Mouse (Mus musculus): Measurements from ENCODE around the gene Rbms3.

Gene Rbms3

DNA sequence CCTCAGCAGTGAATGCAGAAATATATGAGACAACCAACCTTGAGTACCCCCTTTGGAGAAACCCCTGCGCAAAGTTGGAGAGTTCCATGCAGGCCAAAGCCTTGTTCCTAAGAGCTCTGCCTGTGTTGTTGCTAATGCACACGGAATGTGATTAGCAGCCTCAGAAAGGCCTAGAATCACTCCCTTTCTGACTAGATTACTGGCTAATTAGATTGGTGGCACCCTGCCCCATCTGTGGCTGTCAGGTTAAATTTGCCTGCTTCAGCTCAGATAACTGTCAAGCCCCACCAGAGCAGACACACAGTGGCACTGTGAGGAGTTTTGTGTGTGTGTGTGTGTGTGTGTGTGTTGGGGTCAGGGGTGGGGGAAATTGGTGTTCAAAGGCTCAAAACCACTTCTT, 724.1 kb downstream of the Rbms3 start:
- peak in 1 of 2 experiments; percentile 55 for DNase-seq (ENCODE audit: low spot score in 2 of 2)

DNA sequence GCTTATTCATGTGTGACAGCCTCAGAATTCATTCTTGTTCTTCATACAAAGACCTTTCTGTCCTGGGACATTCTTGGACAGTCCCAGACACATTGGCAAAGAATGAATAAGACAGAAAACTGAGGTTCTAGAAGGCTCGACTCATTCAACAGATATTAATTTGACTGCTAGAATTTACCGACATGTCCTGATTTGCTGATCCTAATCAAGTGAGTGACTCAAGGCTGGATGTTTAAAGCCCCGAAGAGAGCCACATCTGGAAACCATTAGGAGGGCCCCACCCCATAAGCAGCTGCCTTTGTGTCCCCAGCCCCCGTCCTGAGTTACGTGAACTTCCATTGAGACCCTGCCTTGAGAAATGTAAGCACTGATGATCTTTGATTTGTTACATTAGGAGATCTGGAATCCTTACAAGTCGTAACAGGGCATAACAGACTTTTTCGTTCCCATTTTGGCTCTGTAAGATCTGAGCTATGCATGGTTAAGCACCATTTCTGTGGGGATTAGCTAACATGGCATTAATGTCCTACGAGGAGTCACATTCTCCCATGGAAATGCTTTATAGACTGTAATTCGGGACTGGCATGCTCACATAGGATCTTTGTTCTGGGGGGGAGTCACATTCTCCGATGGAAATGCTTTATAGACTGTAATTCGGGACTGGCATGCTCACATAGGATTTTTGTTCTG, 726.3 kb downstream of the Rbms3 start:
- no peak for DNase-seq (ENCODE audit: low spot score in 2 of 2)

DNA sequence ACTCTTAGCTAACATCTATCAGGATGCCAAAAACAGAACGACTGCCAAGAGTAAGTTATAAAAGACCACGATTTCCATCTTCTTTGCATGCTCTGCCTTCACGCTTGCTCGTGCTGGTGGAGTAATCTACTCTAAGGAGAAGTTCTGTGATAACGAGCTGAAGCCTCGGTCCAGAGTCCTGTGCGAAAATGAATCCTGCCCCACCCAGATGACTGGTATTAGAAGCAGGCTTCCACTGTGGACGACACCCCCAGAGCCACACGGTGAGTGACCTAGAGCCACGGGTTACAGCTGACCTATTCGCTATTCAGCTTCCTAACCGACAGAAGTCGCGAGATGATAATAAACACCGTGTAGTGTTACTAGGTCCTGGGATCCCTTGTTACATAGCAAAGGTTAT, 730.3 kb downstream of the Rbms3 start:
- no peak for DNase-seq (ENCODE audit: low spot score in 2 of 2)

DNA sequence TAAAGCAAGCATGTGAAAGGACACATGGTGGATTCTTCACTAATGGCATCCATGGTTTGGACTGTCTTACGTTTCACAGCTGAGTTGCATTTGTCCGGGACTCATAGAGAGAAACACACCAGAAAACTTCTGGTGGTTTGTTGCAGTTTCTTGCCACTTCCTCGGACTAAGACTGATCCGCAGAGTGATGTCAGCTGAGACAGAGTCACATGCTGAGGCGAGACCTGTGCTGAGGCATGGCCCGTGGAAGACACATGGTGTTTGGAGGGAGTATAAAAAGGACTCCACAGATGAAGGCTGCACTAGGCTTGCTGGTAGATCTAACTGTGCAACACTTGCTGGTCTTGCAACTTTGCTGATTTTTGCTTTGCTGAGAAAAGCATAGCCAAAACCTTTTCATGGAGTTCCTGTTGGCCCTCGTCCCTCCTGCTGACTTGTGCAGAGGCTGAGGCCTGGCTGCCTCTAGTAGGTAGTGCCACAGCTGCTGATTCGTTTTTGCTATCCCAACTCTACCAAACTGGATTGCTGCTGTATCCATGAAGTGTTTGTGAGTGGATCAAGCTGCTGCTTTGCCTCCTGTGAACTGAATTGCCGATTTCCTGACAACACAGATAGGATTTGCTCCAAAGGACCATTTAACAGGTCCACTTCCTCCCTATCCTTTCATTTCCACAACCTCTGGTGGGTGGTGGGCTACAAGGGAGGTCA, 742.6 kb downstream of the Rbms3 start:
- no peak for DNase-seq (ENCODE audit: low spot score in 2 of 2)

DNA sequence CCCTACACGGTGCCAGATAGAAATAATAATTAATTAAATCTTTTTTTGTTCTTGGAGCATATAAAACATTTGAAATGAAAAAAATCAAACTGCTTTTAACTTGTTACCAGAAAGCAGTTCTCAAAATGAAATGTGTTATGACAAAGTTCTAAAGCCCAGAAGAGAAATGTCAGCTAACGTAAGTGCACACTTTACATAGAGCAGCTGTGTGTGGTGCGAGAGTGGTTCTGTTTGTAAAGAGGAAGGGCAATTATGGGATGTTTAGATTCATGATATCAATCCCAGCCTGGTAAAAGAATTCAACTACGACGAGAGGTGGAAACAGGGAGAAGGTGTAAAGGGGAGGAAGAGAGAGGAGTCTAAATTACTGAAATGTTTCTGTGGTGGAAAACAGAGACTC, 744.1 kb downstream of the Rbms3 start:
- DNase-seq (ENCODE audit: low spot score in 2 of 2) = no peak

DNA sequence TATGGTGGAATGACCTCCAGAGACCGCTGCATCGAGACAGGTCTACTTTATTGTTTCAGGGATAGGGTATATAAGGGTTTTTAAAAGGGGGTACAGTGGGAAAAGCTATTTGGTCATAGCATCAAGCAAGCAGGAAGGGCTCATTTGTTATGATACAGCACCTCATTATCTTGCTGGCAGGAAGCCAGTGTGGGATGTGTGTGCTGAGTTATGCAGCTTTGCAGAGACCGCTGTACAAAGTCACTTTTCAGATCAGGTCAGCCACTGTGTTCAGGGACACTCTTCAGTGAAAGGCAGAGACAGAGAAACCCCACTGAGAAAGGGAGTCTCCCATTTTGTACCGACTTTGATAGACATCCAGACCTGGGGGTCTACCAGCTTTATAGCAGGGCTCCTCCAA, 749.2 kb downstream of the Rbms3 start:
- no peak for DNase-seq (ENCODE audit: low spot score in 2 of 2)

DNA sequence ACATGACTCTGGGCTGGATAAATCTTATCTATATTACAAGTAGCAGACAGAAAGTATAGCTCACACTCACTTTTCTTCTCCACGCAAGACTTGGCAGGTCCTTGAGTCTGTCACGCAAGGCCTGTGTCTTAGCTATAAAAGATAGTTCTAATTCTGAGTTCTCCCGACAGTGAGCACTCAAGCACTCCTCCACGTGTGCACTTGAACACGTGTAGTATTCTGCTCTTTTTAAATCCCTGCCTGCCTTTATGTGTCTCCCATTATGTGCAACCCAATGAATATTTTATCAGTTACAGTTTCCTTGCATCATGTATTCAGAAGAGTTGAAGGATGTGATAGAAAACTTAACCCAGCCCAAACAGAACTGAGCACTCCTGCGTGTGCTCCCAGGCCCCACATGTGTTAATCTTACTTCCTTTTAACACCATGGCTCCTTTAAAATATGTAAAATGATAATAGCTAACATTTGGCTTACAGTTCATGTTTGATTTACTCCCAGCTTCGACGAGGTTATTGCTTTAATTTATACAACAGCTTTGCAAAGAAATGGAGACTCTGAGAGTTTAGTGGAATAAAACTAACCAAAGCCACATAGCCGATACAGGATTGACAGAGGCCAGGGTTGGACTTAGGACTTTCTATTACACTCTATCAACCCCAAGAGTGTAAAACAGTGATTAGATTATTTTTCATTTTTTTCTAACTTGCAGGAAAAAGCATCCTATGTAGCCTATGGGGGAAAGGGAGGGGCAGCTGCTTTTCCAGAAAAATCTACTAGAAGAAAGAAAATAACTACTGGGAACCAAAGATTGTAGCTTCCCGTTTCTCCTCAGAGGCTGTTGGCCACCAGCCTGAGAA, 749.9 kb downstream of the Rbms3 start:
- no peak for DNase-seq (ENCODE audit: low spot score in 2 of 2)

DNA sequence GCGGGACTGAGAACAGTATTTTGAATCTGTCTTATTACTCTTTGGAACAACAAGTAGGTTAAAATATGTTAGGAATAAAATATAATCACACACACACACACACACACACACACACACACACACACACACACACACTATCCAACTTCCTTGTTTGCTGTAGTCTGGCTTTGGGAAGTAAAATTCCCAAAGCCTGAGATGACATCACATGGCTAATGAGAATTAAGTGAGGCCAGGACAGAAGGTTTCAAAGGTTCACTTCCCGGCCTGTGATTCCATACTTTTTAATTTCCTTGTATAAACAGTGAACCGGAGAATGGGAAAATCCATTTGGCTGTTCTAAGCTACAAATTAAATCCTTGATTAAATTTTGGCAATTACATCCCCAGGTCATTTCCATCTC, 752.9 kb downstream of the Rbms3 start:
- no peak for DNase-seq (ENCODE audit: low spot score in 2 of 2)

DNA sequence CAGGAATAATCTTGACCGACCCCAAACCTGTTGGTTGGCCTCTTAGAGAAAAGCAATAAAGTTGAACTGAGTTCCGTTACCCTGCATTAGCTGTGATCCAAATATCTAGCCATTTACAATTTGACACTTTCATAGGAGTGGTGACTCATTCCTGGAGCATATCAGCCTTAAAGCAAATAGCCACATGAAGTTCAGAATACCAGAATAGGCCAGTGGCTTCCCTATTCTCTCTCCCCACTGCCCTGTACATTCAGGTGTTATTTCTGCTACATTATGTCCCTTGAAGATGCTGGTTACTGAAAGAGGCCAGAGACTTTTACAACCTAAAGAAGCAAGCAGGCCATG, 755.8 kb downstream of the Rbms3 start:
- DNase-seq (ENCODE audit: low spot score in 2 of 2) = no peak

DNA sequence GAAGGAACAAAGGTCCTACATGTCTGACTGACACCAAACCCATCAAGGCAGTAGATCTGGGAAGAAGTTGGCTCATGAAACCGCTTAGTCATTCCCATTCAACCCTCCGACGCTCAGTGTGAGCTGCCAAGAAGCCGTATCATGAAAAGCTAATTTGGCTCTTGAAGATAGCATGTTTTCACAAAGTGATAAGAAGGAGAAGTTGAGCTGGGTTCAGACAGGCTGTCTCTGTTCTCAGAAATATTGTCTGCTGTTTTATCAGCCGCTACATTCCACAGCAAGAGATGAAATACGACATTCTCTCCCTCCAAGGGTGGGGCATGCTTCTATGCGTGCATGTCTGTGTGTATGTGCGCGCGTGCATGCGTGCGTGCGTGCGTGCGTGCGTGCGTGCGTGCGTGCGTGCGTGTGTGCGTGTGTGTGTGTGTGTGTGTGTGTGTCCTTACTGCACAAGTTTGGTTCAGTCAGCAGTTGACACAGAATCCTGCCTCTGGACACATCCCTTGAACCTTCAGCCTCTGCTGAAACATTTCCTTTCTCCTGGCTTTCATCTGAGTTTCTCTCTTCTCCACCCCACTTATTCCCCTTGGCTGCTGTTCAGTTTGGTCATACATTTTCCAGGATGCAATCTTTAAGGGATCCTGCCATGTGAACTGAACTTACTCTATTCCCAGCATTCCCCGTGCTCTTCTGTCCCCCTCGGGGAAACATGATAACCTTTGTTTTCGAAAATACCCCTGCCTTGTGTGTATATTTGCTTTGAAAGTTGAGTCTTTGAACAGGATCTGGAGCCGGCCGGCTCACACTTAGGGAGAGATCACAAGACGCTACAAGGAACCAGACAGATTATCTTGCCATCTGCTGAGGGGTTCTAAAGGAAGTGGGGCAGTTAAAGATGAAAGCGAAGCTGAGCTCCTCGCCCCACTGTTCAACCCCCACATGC, 756.4 kb downstream of the Rbms3 start:
- no peak for DNase-seq (ENCODE audit: low spot score in 2 of 2)

DNA sequence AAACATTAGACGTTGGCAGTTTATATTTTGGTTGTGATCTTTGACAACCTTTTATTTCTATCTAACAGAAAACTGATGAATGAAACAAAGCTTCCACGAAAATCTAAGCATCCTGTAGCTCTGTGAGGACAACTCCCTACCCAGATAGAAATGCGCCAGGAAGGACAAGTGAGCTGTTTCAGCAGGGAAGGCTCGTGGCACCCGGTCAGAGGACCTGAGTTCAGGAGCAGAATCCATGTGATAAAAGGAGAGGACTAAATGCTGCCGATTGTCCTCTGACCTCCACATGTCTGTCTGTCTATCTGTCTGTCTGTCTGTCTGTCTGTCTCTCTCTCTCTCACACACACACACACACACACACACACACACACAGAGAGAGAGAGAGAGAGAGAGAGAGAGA, 757.4 kb downstream of the Rbms3 start:
- no peak for DNase-seq (ENCODE audit: low spot score in 2 of 2)

DNA sequence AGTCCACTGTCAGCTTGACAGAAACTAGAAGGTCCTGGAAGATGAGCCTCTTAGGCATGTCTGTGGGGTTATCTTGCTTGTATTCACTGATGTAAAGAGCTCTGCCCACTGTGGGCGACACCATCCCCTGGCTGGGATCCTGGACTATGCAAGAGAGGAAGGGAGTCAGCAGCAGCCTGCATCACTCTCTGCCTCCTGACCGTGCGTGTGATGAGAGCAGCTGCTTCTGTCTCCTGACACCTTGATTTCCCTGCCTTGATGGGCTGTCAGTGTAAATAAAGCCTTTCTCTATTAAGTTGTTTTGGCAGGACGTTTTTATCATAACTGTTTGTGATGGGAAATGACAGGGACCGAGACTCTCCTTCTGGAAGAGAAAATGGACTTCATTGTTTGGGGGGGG, 758.1 kb downstream of the Rbms3 start:
- no peak for DNase-seq (ENCODE audit: low spot score in 2 of 2)

DNA sequence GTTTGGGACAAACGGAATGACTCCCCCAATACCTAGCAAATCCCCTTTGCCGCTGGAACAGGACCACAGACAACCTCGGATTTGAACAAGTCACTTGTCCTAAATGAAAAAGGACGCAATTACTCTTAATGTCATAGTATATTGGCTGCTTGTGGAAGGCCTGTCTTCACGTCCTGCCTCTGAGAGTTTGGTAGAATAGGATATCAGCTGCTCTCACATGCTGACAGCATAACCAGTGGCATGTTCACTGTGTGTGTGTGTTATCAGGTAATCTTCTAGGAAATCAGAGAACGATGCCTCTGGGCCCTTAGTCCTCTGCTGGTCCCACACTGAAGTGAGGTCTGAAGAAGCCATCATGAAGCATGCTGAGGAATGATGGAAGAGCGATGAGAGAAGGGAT, 763.7 kb downstream of the Rbms3 start:
- no peak for DNase-seq (ENCODE audit: low spot score in 2 of 2)

DNA sequence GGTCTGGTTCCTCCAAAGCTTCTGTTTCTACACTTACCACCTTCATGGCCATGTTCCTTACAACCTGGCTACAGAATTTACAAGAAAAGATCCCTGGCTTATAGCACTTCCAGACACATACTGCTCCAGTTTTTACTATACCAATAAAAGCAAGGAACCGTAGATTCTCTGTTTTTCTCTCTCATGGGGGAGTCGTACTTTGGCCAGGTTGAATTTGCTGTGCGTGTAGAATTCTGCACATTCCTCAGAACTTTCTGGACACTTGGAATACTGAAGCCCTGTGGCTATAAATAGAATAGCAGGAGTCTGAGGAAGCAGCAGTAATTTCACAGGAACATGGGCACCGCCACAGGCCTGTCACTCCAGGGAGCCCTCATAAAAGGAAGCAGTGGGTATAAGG, 766.1 kb downstream of the Rbms3 start:
- DNase-seq (ENCODE audit: low spot score in 2 of 2) = no peak

DNA sequence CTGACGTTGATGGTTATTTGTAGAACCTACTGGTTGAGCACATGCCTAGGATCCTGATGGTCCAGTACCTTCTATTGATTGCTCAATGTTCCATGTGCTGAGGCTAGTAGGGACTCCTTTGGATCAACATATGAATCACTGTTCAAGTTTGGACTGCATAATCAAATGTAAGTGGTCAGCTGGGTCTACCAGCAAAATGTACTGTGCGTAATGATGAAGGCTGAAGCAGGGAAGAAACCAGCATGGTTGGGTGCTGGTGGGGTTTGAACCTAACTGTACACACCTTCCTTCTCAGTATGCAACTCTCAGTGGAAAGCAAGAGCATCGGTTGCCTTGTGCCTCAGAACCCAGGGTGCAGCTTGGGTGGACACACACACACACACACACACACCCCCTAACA, 767.4 kb downstream of the Rbms3 start:
- no peak for DNase-seq (ENCODE audit: low spot score in 2 of 2)

DNA sequence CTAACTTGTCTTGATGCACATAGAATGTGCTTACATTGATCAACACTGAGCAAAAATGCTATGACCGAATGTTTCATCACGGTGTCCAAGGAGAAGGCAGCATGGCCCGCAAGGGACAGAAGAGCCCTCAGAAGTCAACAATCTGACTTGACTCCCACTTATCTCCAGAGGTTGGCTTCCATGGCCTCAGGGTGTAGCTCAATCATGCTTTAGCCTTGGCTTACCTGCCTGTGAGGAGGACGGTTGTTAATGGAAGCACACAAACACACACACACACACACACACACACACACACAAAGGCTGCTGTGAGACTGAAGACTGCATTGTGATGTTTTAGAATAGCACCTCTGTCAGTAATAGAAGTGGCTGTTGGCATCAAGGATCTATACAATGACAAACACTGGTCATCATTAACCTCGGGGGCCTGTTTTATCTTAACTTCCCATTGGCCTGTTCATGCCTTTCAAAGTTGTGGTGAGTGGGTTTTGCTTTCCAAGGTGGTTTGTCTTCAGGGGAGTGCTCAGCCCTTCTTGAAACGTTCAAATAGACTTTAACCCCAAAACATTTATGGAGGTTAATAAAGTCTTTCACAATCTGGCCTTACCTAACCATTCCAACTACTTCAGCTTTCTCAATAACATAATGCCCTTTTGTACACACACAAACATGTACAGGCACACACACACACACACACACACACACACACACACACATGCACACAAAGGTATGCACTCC, 771.7 kb downstream of the Rbms3 start:
- no peak for DNase-seq (ENCODE audit: low spot score in 2 of 2)

DNA sequence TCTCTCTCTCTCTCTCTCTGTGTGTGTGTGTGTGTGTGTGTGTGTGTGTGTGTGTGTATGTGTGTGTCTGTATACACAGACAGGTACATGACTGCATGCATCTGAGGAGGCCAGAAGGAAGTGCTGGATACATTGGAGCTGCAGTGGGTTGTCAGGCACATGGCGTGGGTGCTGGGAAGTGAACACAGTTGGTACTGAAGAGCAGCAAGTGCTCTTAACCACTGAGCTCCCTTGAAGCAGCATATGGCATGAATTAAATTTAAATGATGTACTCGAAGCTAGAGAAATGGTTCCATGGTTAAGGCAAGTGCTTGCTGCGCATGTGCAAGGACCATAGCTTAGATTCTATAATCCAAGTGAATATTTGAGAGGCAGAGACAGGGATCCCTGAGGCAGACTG, 772.6 kb downstream of the Rbms3 start:
- DNase-seq (ENCODE audit: low spot score in 2 of 2) = no peak

DNA sequence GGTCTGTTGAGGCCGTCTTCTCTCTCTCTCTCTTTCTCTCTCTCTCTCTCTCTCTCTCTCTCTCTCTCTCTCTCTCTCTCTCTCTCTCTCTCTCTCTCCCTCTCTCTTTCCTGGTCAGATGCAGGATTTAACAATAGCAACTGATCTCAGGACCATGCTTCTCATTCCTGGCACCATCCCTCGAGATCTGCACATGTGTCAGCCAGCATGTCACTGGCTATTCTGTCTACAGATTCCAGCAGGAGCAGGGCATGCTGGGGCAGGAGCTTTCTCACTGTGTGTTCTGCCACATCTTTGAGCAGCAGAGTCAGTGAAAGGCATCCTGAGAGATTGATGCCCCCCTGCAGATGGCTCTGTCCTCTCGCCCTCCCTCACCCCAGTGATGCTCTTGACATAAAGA, 774.0 kb downstream of the Rbms3 start:
- DNase-seq (ENCODE audit: low spot score in 2 of 2) = no peak

DNA sequence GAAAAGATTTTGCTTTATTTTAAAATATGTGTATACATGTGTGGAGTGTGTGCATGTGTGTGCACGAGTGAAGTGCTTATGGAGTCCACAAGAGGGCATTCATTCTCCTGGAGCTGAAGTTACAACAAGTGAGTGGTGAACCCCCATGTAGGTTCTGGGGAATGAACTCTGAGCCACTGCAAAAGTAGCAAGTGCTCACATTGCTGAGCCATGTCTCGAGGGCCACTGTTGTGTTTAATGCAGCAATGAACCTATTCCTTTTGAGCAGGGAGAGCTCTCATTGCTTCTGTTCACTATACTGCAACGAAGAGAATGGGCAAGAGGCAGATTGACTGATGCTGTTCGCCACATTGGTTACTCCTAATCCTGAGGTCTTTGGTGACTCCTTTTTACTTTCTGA, 780.8 kb downstream of the Rbms3 start:
- no peak for DNase-seq (ENCODE audit: low spot score in 2 of 2)

DNA sequence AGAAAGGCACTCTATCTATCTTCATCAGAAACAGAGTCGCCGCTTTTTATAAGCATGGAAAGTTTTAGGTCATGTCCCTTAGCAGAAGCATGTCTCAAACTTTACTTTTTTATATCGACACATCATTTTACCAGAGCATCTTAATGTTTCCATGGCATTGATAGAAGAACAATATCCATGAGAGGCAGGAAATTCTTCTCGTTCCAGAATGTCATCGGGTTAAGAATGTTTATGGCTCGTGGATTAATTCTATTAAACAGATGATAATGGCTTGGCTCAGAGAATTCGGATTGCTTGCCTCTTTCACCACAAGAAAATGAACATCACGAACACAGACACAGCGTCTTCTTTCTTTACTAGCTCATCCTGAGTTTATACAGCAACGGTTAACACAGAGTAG, 781.5 kb downstream of the Rbms3 start:
- DNase-seq (ENCODE audit: low spot score in 2 of 2) = no peak
